Comparison of ENCODE assay signal across 22 mouse cellular contexts in genomic region chr3:95463852-95464251, GRCm38 (mm10). TPM values are rescaled to one million over a fixed set of nuclear protein-coding genes. Genes with fewer than 3 reads are reported as not detected.
DNase-seq lines count a peak whose midpoint lies in the region; ATAC-seq and TF ChIP-seq lines count a peak whose summit lies in the region.
"Had no signal": no experiment of that assay in that cellular context is flagged by ENCODE, and none has a peak within 500 bp of the region (broad histone marks: within the 10 kb centered on the region; RNA-seq: fewer than 3 reads in every experiment).

No protein-coding gene starts in this region.

- no peak for ATAC-seq in liver, embryonic 11.5 days (replicated peaks; ENCODE audit: low FRiP score)
- no peak for ATAC-seq in liver, postnatal 0 days
- no peak for ATAC-seq in liver, embryonic 14.5 days (ENCODE audit: insufficient read depth)
- ATAC-seq in liver, embryonic 12.5 days = no peak
- ATAC-seq: activated CD4-positive, CD25-positive, alpha-beta regulatory T cell, adult 4 months; CD4-positive, CD25-positive, alpha-beta regulatory T cell, adult 4 months; Patski had no signal

- DNase-seq in liver, embryonic 11.5 days (ENCODE audit: low spot score) = no peak
- no peak for DNase-seq in liver, postnatal 0 days
- DNase-seq in liver, embryonic 14.5 days (ENCODE audit: low read depth in 3 of 3, low spot score in 3 of 3) = no peak
- DNase-seq in MEL (ENCODE audit: low read depth, low spot score) = no peak
- DNase-seq in cerebellum, adult 9-10 months = no peak
- DNase-seq: adrenal gland, adult 2 months; adrenal gland, adult 8-10 months; adrenal gland, postnatal 10 days; adrenal gland, postnatal 14 days; adrenal gland, postnatal 25 days; adrenal gland, postnatal 36 days; B cell, adult 2 months; cerebellum, adult 11 months; cerebellum, adult 11-12 months; cerebellum, adult 18-20 months; cerebellum, adult 2 months had no signal

- no peaks in the 10 kb centered on the region for H3K79me2 ChIP-seq in MEL (ENCODE audit: control insufficient read depth, insufficient read depth, low read length, poor library complexity)

- H3K27me3 ChIP-seq in liver, embryonic 11.5 days (replicated peaks; ENCODE audit: control insufficient read depth, insufficient read depth, low read length) = no peaks in the 10 kb centered on the region
- no peaks in the 10 kb centered on the region for H3K27me3 ChIP-seq in liver, postnatal 0 days (ENCODE audit: insufficient read depth, low read length)
- H3K27me3 ChIP-seq in liver, embryonic 14.5 days (ENCODE audit: control insufficient read depth, insufficient read depth, low read length) = no peaks in the 10 kb centered on the region
- no peaks in the 10 kb centered on the region for H3K27me3 ChIP-seq in liver, embryonic 12.5 days (replicated peaks)
- no peaks in the 10 kb centered on the region for H3K27me3 ChIP-seq in MEL (ENCODE audit: control insufficient read depth in 1 of 2, insufficient read depth in 2 of 2, low read length in 2 of 2)
- H3K27me3 ChIP-seq: CH12.LX, Patski had no signal

- TF ChIP-seq CTCF in liver, postnatal 0 days (IDR thresholded peaks at IDR 0.05; ENCODE audit: low read depth) = no peak
- no peak for TF ChIP-seq CTCF in liver, embryonic 14.5 days (IDR thresholded peaks at IDR 0.05; ENCODE audit: low read depth)
- no peak for TF ChIP-seq CTCF in MEL (IDR thresholded peaks at IDR 0.05 in 2 of 3, conservative IDR thresholded peaks at IDR 0.05 in 1 of 3; ENCODE audit: control insufficient read depth in 1 of 3, insufficient read depth in 1 of 3, low read depth in 2 of 3, low read length in 3 of 3, poor library complexity in 1 of 3, severe bottlenecking in 1 of 3)

- no peak overlapping the region for H3K9ac ChIP-seq in liver, embryonic 11.5 days (ENCODE audit: low read depth, low read length)
- H3K9ac ChIP-seq in liver, postnatal 0 days (replicated peaks) = no peak overlapping the region
- no peak overlapping the region for H3K9ac ChIP-seq in liver, embryonic 14.5 days (replicated peaks)
- H3K9ac ChIP-seq in liver, embryonic 12.5 days = no peak overlapping the region
- H3K9ac ChIP-seq in MEL (ENCODE audit: control insufficient read depth, low read depth, low read length, poor library complexity, severe bottlenecking) = no peak overlapping the region

- no peak for TF ChIP-seq POLR2A in MEL (IDR thresholded peaks at IDR 0.05; ENCODE audit: control insufficient read depth in 1 of 2, insufficient read depth in 1 of 2, low read depth in 1 of 2, low read length in 2 of 2, poor library complexity in 1 of 2)

- H3K9me3 ChIP-seq in liver, embryonic 11.5 days (ENCODE audit: control insufficient read depth, low read length) = no peaks in the 10 kb centered on the region
- no peaks in the 10 kb centered on the region for H3K9me3 ChIP-seq in liver, postnatal 0 days (ENCODE audit: low read length)
- H3K9me3 ChIP-seq in liver, embryonic 14.5 days (ENCODE audit: control insufficient read depth, low read length) = no peaks in the 10 kb centered on the region
- H3K9me3 ChIP-seq in liver, embryonic 12.5 days (replicated peaks) = no peaks in the 10 kb centered on the region
- H3K9me3 ChIP-seq in MEL (replicated peaks; ENCODE audit: insufficient read depth, low read length) = no peaks in the 10 kb centered on the region
- H3K9me3 ChIP-seq: G1E had no signal

- TF ChIP-seq EP300 in liver, postnatal 0 days (IDR thresholded peaks at IDR 0.05; ENCODE audit: low read depth) = no peak
- 0 out of 2 replicates have a peak, but pooled peaks have one; percentile 13 for TF ChIP-seq EP300 in liver, embryonic 14.5 days (IDR thresholded peaks at IDR 0.05; ENCODE audit: low read depth)
- peak; percentile 62 to 74 for TF ChIP-seq EP300 in MEL (IDR thresholded peaks at IDR 0.05; ENCODE audit: low read depth in 1 of 2, low read length in 2 of 2)

- no peaks in the 10 kb centered on the region for H3K4me1 ChIP-seq in liver, embryonic 11.5 days (replicated peaks; ENCODE audit: control insufficient read depth, insufficient read depth, low read length)
- H3K4me1 ChIP-seq in liver, postnatal 0 days (ENCODE audit: insufficient read depth) = no peaks in the 10 kb centered on the region
- no peaks in the 10 kb centered on the region for H3K4me1 ChIP-seq in liver, embryonic 14.5 days (replicated peaks; ENCODE audit: control insufficient read depth in 2 of 2, insufficient read depth in 2 of 2, low read length in 1 of 2)
- peaks cover 14% of the 10 kb centered on the region for H3K4me1 ChIP-seq in liver, embryonic 12.5 days
- peaks cover 13 to 18% of the 10 kb centered on the region in 2 experiments for H3K4me1 ChIP-seq in MEL (ENCODE audit: control insufficient read depth in 1 of 2, insufficient read depth in 2 of 2, low read length in 2 of 2)

- H3K27ac ChIP-seq in liver, embryonic 11.5 days (ENCODE audit: low read depth, low read length) = 0 out of 2 replicates have a peak overlapping the region, but pooled peaks have one; percentile 13
- no peak overlapping the region for H3K27ac ChIP-seq in liver, postnatal 0 days (ENCODE audit: low read depth)
- no peak overlapping the region for H3K27ac ChIP-seq in liver, embryonic 14.5 days
- no peak overlapping the region for H3K27ac ChIP-seq in liver, embryonic 12.5 days
- peak overlapping the region; percentile 13 for H3K27ac ChIP-seq in MEL (ENCODE audit: control insufficient read depth, low read depth, low read length)

- TF ChIP-seq RAD21 in MEL (IDR thresholded peaks at IDR 0.05; ENCODE audit: low read depth, low read length) = no peak

- H3K4me2 ChIP-seq in liver, embryonic 11.5 days = no peak overlapping the region
- H3K4me2 ChIP-seq in liver, postnatal 0 days (ENCODE audit: low read depth, low read length) = no peak overlapping the region
- no peak overlapping the region for H3K4me2 ChIP-seq in liver, embryonic 14.5 days (ENCODE audit: low read depth)
- H3K4me2 ChIP-seq in liver, embryonic 12.5 days = no peak overlapping the region

- H3K36me3 ChIP-seq in liver, embryonic 11.5 days (ENCODE audit: control insufficient read depth, insufficient read depth, low read length) = peaks cover 6% of the 10 kb centered on the region; the same call in 1 of the 2 replicates
- peaks cover 34% of the 10 kb centered on the region for H3K36me3 ChIP-seq in liver, postnatal 0 days (replicated peaks; ENCODE audit: insufficient read depth, low read length)
- H3K36me3 ChIP-seq in liver, embryonic 14.5 days (replicated peaks; ENCODE audit: control insufficient read depth, insufficient read depth, low read depth) = no peaks in the 10 kb centered on the region; the same call in none of the 2 replicates
- peaks cover 75% of the 10 kb centered on the region for H3K36me3 ChIP-seq in liver, embryonic 12.5 days
- H3K36me3 ChIP-seq in MEL (ENCODE audit: control insufficient read depth in 1 of 2, insufficient read depth in 2 of 2, low read length in 2 of 2) = peaks cover 18 to 26% of the 10 kb centered on the region in 2 experiments

- no peak overlapping the region for H3K4me3 ChIP-seq in liver, embryonic 11.5 days (ENCODE audit: low read depth, low read length)
- no peak overlapping the region for H3K4me3 ChIP-seq in liver, postnatal 0 days (ENCODE audit: low read depth, low read length)
- H3K4me3 ChIP-seq in liver, embryonic 14.5 days (ENCODE audit: insufficient read depth in 1 of 2, low read depth in 2 of 2, low read length in 2 of 2) = no peak overlapping the region
- no peak overlapping the region for H3K4me3 ChIP-seq in liver, embryonic 12.5 days
- H3K4me3 ChIP-seq in MEL (ENCODE audit: control insufficient read depth in 1 of 2, insufficient read depth in 1 of 2, low read depth in 2 of 2, low read length in 2 of 2) = no peak overlapping the region

TF ChIP-seq in MEL, 35 proteins besides CTCF, POLR2A, EP300 and RAD21 (continues in another document):
- TF ChIP-seq E2F4 (IDR thresholded peaks at IDR 0.05; ENCODE audit: borderline replicate concordance, low read depth, low read length) (no peak), NRF1 (IDR thresholded peaks at IDR 0.05; ENCODE audit: insufficient read depth, low read depth, low read length, poor library complexity, severe bottlenecking) (no peak), MYC (IDR thresholded peaks at IDR 0.05; ENCODE audit: low read depth, low read length) (0 out of 2 replicates have a peak, but pooled peaks have one; percentile 7), MYB (IDR thresholded peaks at IDR 0.05; ENCODE audit: low read depth, low read length) (no peak), RCOR1 (IDR thresholded peaks at IDR 0.05; ENCODE audit: low read depth, low read length) (no peak; the same call in 1 of the 2 replicates), ZNF384 (IDR thresholded peaks at IDR 0.05; ENCODE audit: low read depth, low read length) (no peak), NELFE (IDR thresholded peaks at IDR 0.05; ENCODE audit: low read depth, low read length) (no peak), SIN3A (IDR thresholded peaks at IDR 0.05; ENCODE audit: low read length) (no peak; the same call in 1 of the 2 replicates), POLR2AphosphoS5 (IDR thresholded peaks at IDR 0.05; ENCODE audit: borderline replicate concordance, low read depth, low read length) (no peak), USF1 (IDR thresholded peaks at IDR 0.05; ENCODE audit: low read depth, low read length) (no peak; the same call in 1 of the 2 replicates), MAZ (IDR thresholded peaks at IDR 0.05; ENCODE audit: low read depth, low read length) (no peak), JUND (IDR thresholded peaks at IDR 0.05; ENCODE audit: low read depth, low read length) (no peak)

RNA-seq across cellular contexts. Expression of gene Arnt, which starts 29.7 kb away (rescaled TPM):
- polyA plus RNA-seq in liver, embryonic 11.5 days (2014; fragmentation: Nextera tagmentation; extraction: Ambion mirVana) = 26.5 and 29.8 TPM in 2 replicates
- polyA plus RNA-seq in liver, postnatal 0 days (2015; fragmentation: Nextera tagmentation; extraction: Ambion mirVana) = 7.9 and 9.4 TPM in 2 replicates
- 9.9 and 11.3 TPM in 2 replicates for polyA plus RNA-seq in liver, embryonic 14.5 days (2012; rRNA removed)
- polyA plus RNA-seq in liver, embryonic 14.5 days (2014; fragmentation: Nextera tagmentation; extraction: Ambion mirVana) = 10.2 and 10.9 TPM in 2 replicates
- 22.8 and 25.8 TPM in 2 replicates for polyA plus RNA-seq in liver, embryonic 12.5 days (2016; fragmentation: Nextera tagmentation; extraction: Ambion mirVana)
- 16.4 and 22.2 TPM in 2 replicates for total RNA-seq in MEL (2012; rRNA removed)
- polyA plus RNA-seq in MEL (2012; ENCODE audit: insufficient read depth in 1 of 2, insufficient read length in 2 of 2, low read depth in 1 of 2, low replicate concordance in 2 of 2, missing spikeins in 1 of 2) = 10 to 100 TPM; 62.4 to 90.7 TPM

RNA-seq across cellular contexts. Expression of gene Ctsk, which starts 35.2 kb away (rescaled TPM):
- 1.7 and 1.8 TPM in 2 replicates for polyA plus RNA-seq in liver, embryonic 11.5 days (2014; fragmentation: Nextera tagmentation; extraction: Ambion mirVana)
- polyA plus RNA-seq in liver, postnatal 0 days (2015; fragmentation: Nextera tagmentation; extraction: Ambion mirVana) = 2.0 and 2.3 TPM in 2 replicates
- polyA plus RNA-seq in liver, embryonic 14.5 days (2012; rRNA removed) = 0.54 and 0.92 TPM in 2 replicates
- 1.1 and 1.3 TPM in 2 replicates for polyA plus RNA-seq in liver, embryonic 14.5 days (2014; fragmentation: Nextera tagmentation; extraction: Ambion mirVana)
- polyA plus RNA-seq in liver, embryonic 12.5 days (2016; fragmentation: Nextera tagmentation; extraction: Ambion mirVana) = 1.4 and 1.7 TPM in 2 replicates
- total RNA-seq in MEL (2012; rRNA removed) = 0.08 TPM in 1 of 2 replicates, not detected in the other
- under 1 TPM in 1 of 2 experiments, not detected in 1; 0.10 TPM for polyA plus RNA-seq in MEL (2012; ENCODE audit: insufficient read depth in 1 of 2, insufficient read length in 2 of 2, low read depth in 1 of 2, low replicate concordance in 2 of 2, missing spikeins in 1 of 2)
- total RNA-seq: CH12.LX had no signal
- polyA plus RNA-seq: activated CD4-positive, CD25-positive, alpha-beta regulatory T cell, adult 4 months; G1E had no signal

Comparison
In these comparisons a context has a peak if more than half of its experiments do, and no peak if none do; other contexts are left out.
1. H3K27ac ChIP-seq: peak in liver, embryonic 11.5 days (single experiment) and MEL (single experiment); none in liver, postnatal 0 days (single experiment), liver, embryonic 14.5 days (single experiment) and liver, embryonic 12.5 days (single experiment).